Mouse (Mus musculus): ENCODE measurements around the gene Inpp5f. TPM values are rescaled to one million over a fixed set of nuclear protein-coding genes. Genes with fewer than 3 reads are reported as not detected.
"Not testable (repeated sequence)": the region's sequence is repeated elsewhere in the genome, so short reads cannot be mapped to it uniquely, and the experiment has no call there.

The Inpp5f gene
- polyA plus RNA-seq (2014; fragmentation: Nextera tagmentation; extraction: Ambion mirVana), result 97.5 and 98.8 TPM in 2 replicates

GRCm38 (mm10) chr7:128610897-128611798 is at the start of gene Inpp5f:
Gene Inpp5f (plus strand): TSS chr7:128611328.
- no peaks in the 10 kb centered on the region for H3K9me3 ChIP-seq (ENCODE audit: control insufficient read depth, low read length)
- H3K27me3 ChIP-seq (ENCODE audit: control insufficient read depth, insufficient read depth, low read length), result no peaks in the 10 kb centered on the region
- WGBS, result 2% methylated on average over 45 of the region's 68 CpGs
- H3K4me3 ChIP-seq (ENCODE audit: low read depth, low read length), result peak within 1 kb of the TSS; percentile 73
- no peaks in the 10 kb centered on the region for H3K4me1 ChIP-seq (ENCODE audit: control insufficient read depth, insufficient read depth, low read length)
- H3K36me3 ChIP-seq (ENCODE audit: control insufficient read depth, insufficient read depth, low read length), result no peaks in the 10 kb centered on the region
- peak; percentile 95 for ATAC-seq (ENCODE audit: insufficient read depth, low FRiP score, low TSS enrichment)
- peak within 1 kb of the TSS; percentile 39 for H3K27ac ChIP-seq (ENCODE audit: low read depth, low read length)
- H3K4me2 ChIP-seq (ENCODE audit: low read depth), result peak within 1 kb of the TSS; percentile 68
- DNase-seq (ENCODE audit: low spot score), result peak; percentile 99
- peak within 1 kb of the TSS; percentile 86 for H3K9ac ChIP-seq (ENCODE audit: low read length)

GRCm38 (mm10) chr7:128563373-128563772 is 47.8 kb upstream of the Inpp5f start:
- Histone ChIP-seq H3K9ac (ENCODE audit: low read length) (no peak overlapping the region), H3K36me3 (ENCODE audit: control insufficient read depth, insufficient read depth, low read length) (no peaks in the 10 kb centered on the region), H3K27ac (ENCODE audit: low read depth, low read length) (no peak overlapping the region), H3K27me3 (ENCODE audit: control insufficient read depth, insufficient read depth, low read length) (no peaks in the 10 kb centered on the region), H3K4me1 (ENCODE audit: control insufficient read depth, insufficient read depth, low read length) (no peaks in the 10 kb centered on the region), H3K4me3 (ENCODE audit: low read depth, low read length) (no peak overlapping the region), H3K9me3 (ENCODE audit: control insufficient read depth, low read length) (no peaks in the 10 kb centered on the region), H3K4me2 (ENCODE audit: low read depth) (no peak overlapping the region)
- DNase-seq (ENCODE audit: low spot score), result peak; percentile 30
- 41% methylated on average over 4 of the region's 4 CpGs for WGBS
- ATAC-seq (ENCODE audit: insufficient read depth, low FRiP score, low TSS enrichment), result no peak

- Histone ChIP-seq H3K27me3 (ENCODE audit: control insufficient read depth, insufficient read depth, low read length) (no peaks in the 10 kb centered on the region), H3K9ac (ENCODE audit: low read length) (no peak overlapping the region), H3K36me3 (ENCODE audit: control insufficient read depth, insufficient read depth, low read length) (no peaks in the 10 kb centered on the region), H3K4me2 (ENCODE audit: low read depth) (no peak overlapping the region), H3K27ac (ENCODE audit: low read depth, low read length) (no peak overlapping the region), H3K4me3 (ENCODE audit: low read depth, low read length) (no peak overlapping the region), H3K4me1 (ENCODE audit: control insufficient read depth, insufficient read depth, low read length) (no peaks in the 10 kb centered on the region), H3K9me3 (ENCODE audit: control insufficient read depth, low read length) (no peaks in the 10 kb centered on the region)
- WGBS, result 70% methylated on average over 7 of the region's 7 CpGs
- ATAC-seq (ENCODE audit: insufficient read depth, low FRiP score, low TSS enrichment), result no peak
- no peak for DNase-seq (ENCODE audit: low spot score)
Observed at GRCm38 (mm10) chr7:128566311-128566710, 44.8 kb upstream of the Inpp5f start.

- no peaks in the 10 kb centered on the region for H3K27me3 ChIP-seq (ENCODE audit: control insufficient read depth, insufficient read depth, low read length)
- H3K9ac ChIP-seq (ENCODE audit: low read length), result no peak overlapping the region
- 81% methylated on average over 8 of the region's 8 CpGs for whole genome bisulfite sequencing
- no peak overlapping the region for H3K4me2 ChIP-seq (ENCODE audit: low read depth)
- no peak overlapping the region for H3K4me3 ChIP-seq (ENCODE audit: low read depth, low read length)
- DNase-seq (ENCODE audit: low spot score), result no peak
- H3K4me1 ChIP-seq (ENCODE audit: control insufficient read depth, insufficient read depth, low read length), result no peaks in the 10 kb centered on the region
- ATAC-seq (ENCODE audit: insufficient read depth, low FRiP score, low TSS enrichment), result no peak
- H3K27ac ChIP-seq (ENCODE audit: low read depth, low read length), result no peak overlapping the region
- no peaks in the 10 kb centered on the region for H3K9me3 ChIP-seq (ENCODE audit: control insufficient read depth, low read length)
- no peaks in the 10 kb centered on the region for H3K36me3 ChIP-seq (ENCODE audit: control insufficient read depth, insufficient read depth, low read length)
Observed at GRCm38 (mm10) chr7:128567561-128568244, 43.4 kb upstream of the Inpp5f start.

- H3K36me3 ChIP-seq (ENCODE audit: control insufficient read depth, insufficient read depth, low read length); H3K27me3 ChIP-seq (ENCODE audit: control insufficient read depth, insufficient read depth, low read length); ATAC-seq (ENCODE audit: insufficient read depth, low FRiP score, low TSS enrichment); H3K4me3 ChIP-seq (ENCODE audit: low read depth, low read length); H3K4me1 ChIP-seq (ENCODE audit: control insufficient read depth, insufficient read depth, low read length); H3K4me2 ChIP-seq (ENCODE audit: low read depth); H3K9ac ChIP-seq (ENCODE audit: low read length); DNase-seq (ENCODE audit: low spot score); H3K27ac ChIP-seq (ENCODE audit: low read depth, low read length); H3K9me3 ChIP-seq (ENCODE audit: control insufficient read depth, low read length): not testable (repeated sequence)
- 93% methylated on average over 2 of the region's 2 CpGs for WGBS
Observed at GRCm38 (mm10) chr7:128569429-128569828, 41.7 kb upstream of the Inpp5f start.

GRCm38 (mm10) chr7:128569987-128570656 is 41.0 kb upstream of the Inpp5f start:
- Histone ChIP-seq H3K4me1 (ENCODE audit: control insufficient read depth, insufficient read depth, low read length) (no peaks in the 10 kb centered on the region), H3K9me3 (ENCODE audit: control insufficient read depth, low read length) (no peaks in the 10 kb centered on the region), H3K36me3 (ENCODE audit: control insufficient read depth, insufficient read depth, low read length) (no peaks in the 10 kb centered on the region), H3K27ac (ENCODE audit: low read depth, low read length) (no peak overlapping the region), H3K27me3 (ENCODE audit: control insufficient read depth, insufficient read depth, low read length) (no peaks in the 10 kb centered on the region), H3K4me2 (ENCODE audit: low read depth) (no peak overlapping the region), H3K4me3 (ENCODE audit: low read depth, low read length) (no peak overlapping the region), H3K9ac (ENCODE audit: low read length) (no peak overlapping the region)
- DNase-seq (ENCODE audit: low spot score), result no peak
- ATAC-seq (ENCODE audit: insufficient read depth, low FRiP score, low TSS enrichment), result no peak
- 91% methylated on average over 8 of the region's 8 CpGs for WGBS

- H3K36me3 ChIP-seq (ENCODE audit: control insufficient read depth, insufficient read depth, low read length); H3K9me3 ChIP-seq (ENCODE audit: control insufficient read depth, low read length); H3K9ac ChIP-seq (ENCODE audit: low read length); DNase-seq (ENCODE audit: low spot score); H3K4me1 ChIP-seq (ENCODE audit: control insufficient read depth, insufficient read depth, low read length); H3K27me3 ChIP-seq (ENCODE audit: control insufficient read depth, insufficient read depth, low read length); H3K4me3 ChIP-seq (ENCODE audit: low read depth, low read length); ATAC-seq (ENCODE audit: insufficient read depth, low FRiP score, low TSS enrichment); H3K27ac ChIP-seq (ENCODE audit: low read depth, low read length); H3K4me2 ChIP-seq (ENCODE audit: low read depth): not testable (repeated sequence)
- 83% methylated on average over 7 of the region's 7 CpGs for WGBS
Observed at GRCm38 (mm10) chr7:128570657-128571056, 40.5 kb upstream of the Inpp5f start.

GRCm38 (mm10) chr7:128572030-128572429 is 39.1 kb upstream of the Inpp5f start:
- Histone ChIP-seq H3K27me3 (ENCODE audit: control insufficient read depth, insufficient read depth, low read length) (no peaks in the 10 kb centered on the region), H3K4me1 (ENCODE audit: control insufficient read depth, insufficient read depth, low read length) (no peaks in the 10 kb centered on the region), H3K4me2 (ENCODE audit: low read depth) (no peak overlapping the region), H3K9ac (ENCODE audit: low read length) (no peak overlapping the region), H3K9me3 (ENCODE audit: control insufficient read depth, low read length) (no peaks in the 10 kb centered on the region), H3K27ac (ENCODE audit: low read depth, low read length) (no peak overlapping the region), H3K36me3 (ENCODE audit: control insufficient read depth, insufficient read depth, low read length) (no peaks in the 10 kb centered on the region), H3K4me3 (ENCODE audit: low read depth, low read length) (no peak overlapping the region)
- WGBS, result 60% methylated on average over 4 of the region's 4 CpGs
- ATAC-seq (ENCODE audit: insufficient read depth, low FRiP score, low TSS enrichment) (no peak), DNase-seq (ENCODE audit: low spot score) (no peak)
